Mouse (Mus musculus): Measurements from ENCODE around the gene Ttc13.

Ttc13 gene

GRCm38 (mm10) chr8:124721862-124722515 lies at the start of gene Ttc13, which contains the start of gene Arv1:
Gene Ttc13 (minus strand): TSS chr8:124721983.
Gene Arv1 (plus strand): TSS chr8:124722139.
- peak; percentile 93 to 94 for DNase-seq (ENCODE audit: low spot score in 2 of 2)

GRCm38 (mm10) chr8:124763061-124763460 lies 41.3 kb upstream of the Ttc13 start:
- DNase-seq (ENCODE audit: low spot score in 2 of 2), result no peak

GRCm38 (mm10) chr8:124758544-124758943 lies 36.8 kb upstream of the Ttc13 start:
- DNase-seq (ENCODE audit: low spot score in 2 of 2), result peak; percentile 23 to 57

GRCm38 (mm10) chr8:124756601-124757000 lies 34.8 kb upstream of the Ttc13 start:
- DNase-seq (ENCODE audit: low spot score in 2 of 2), result no peak

GRCm38 (mm10) chr8:124756153-124756552 lies 34.4 kb upstream of the Ttc13 start:
- no peak for DNase-seq (ENCODE audit: low spot score in 2 of 2)

- no peak for DNase-seq (ENCODE audit: low spot score in 2 of 2)
Measured at GRCm38 (mm10) chr8:124755481-124755880, 33.7 kb upstream of the Ttc13 start.

- DNase-seq (ENCODE audit: low spot score in 2 of 2), result no peak
Measured at GRCm38 (mm10) chr8:124754792-124755190, 33.0 kb upstream of the Ttc13 start.

- DNase-seq (ENCODE audit: low spot score in 2 of 2), result no peak
Measured at GRCm38 (mm10) chr8:124754101-124754791, 32.5 kb upstream of the Ttc13 start.

GRCm38 (mm10) chr8:124752325-124752862 lies 30.6 kb upstream of the Ttc13 start:
- no peak for DNase-seq (ENCODE audit: low spot score in 2 of 2)

GRCm38 (mm10) chr8:124751709-124752173 lies 30.0 kb upstream of the Ttc13 start, which contains the start of gene Fam89a:
Gene Fam89a (minus strand): TSS chr8:124751832.
- peak; percentile 11 to 49 for DNase-seq (ENCODE audit: low spot score in 2 of 2)

GRCm38 (mm10) chr8:124751191-124751590 lies 29.4 kb upstream of the Ttc13 start:
- no peak for DNase-seq (ENCODE audit: low spot score in 2 of 2)

- no peak for DNase-seq (ENCODE audit: low spot score in 2 of 2)
Measured at GRCm38 (mm10) chr8:124746661-124747060, 24.9 kb upstream of the Ttc13 start.

GRCm38 (mm10) chr8:124739268-124739667 lies 17.5 kb upstream of the Ttc13 start:
- DNase-seq (ENCODE audit: low spot score in 2 of 2), result peak in 1 of 2 experiments; percentile 45

GRCm38 (mm10) chr8:124735371-124735911 lies 13.7 kb upstream of the Ttc13 start:
- DNase-seq (ENCODE audit: low spot score in 2 of 2), result no peak

GRCm38 (mm10) chr8:124732828-124733227 lies 11.0 kb upstream of the Ttc13 start:
- DNase-seq (ENCODE audit: low spot score in 2 of 2), result no peak

GRCm38 (mm10) chr8:124724301-124724700 lies 2.5 kb upstream of the Ttc13 start:
- no peak for DNase-seq (ENCODE audit: low spot score in 2 of 2)

- no peak for DNase-seq (ENCODE audit: low spot score in 2 of 2)
Measured at GRCm38 (mm10) chr8:124720938-124721861, 583 bp downstream of the Ttc13 start.

- peak; percentile 16 to 35 for DNase-seq (ENCODE audit: low spot score in 2 of 2)
Measured at GRCm38 (mm10) chr8:124720133-124720532, 1.6 kb downstream of the Ttc13 start.

- DNase-seq (ENCODE audit: low spot score in 2 of 2), result no peak
Measured at GRCm38 (mm10) chr8:124715736-124716135, 6.0 kb downstream of the Ttc13 start.

- DNase-seq (ENCODE audit: low spot score in 2 of 2), result no peak
Measured at GRCm38 (mm10) chr8:124713207-124713606, 8.6 kb downstream of the Ttc13 start.

- no peak for DNase-seq (ENCODE audit: low spot score in 2 of 2)
Measured at GRCm38 (mm10) chr8:124705823-124706222, 16.0 kb downstream of the Ttc13 start.
